Mouse (Mus musculus): ENCODE data around the gene Prpsap1. TPM values are rescaled to one million over a fixed set of nuclear protein-coding genes. Genes with fewer than 3 reads are reported as not detected.

Prpsap1 gene
- polyA plus RNA-seq, 1 experiment from 2014 or later: 177 TPM

Other genes starting within 250 kb of the Prpsap1 start
- gene Srp68, start 220.0 kb downstream of the Prpsap1 start, polyA plus RNA-seq (2015; fragmentation: Nextera tagmentation; extraction: Ambion mirVana): 64.0 and 64.4 TPM in 2 replicates
- 1.1 and 1.2 TPM in 2 replicates for gene Galr2, start 213.3 kb downstream of the Prpsap1 start, polyA plus RNA-seq (2015; fragmentation: Nextera tagmentation; extraction: Ambion mirVana)
- gene Exoc7, start 187.0 kb downstream of the Prpsap1 start, polyA plus RNA-seq (2015; fragmentation: Nextera tagmentation; extraction: Ambion mirVana): 81.5 and 88.7 TPM in 2 replicates
- gene Foxj1, start 158.8 kb downstream of the Prpsap1 start, polyA plus RNA-seq (2015; fragmentation: Nextera tagmentation; extraction: Ambion mirVana): 7.8 and 8.1 TPM in 2 replicates
- 64.8 and 72.0 TPM in 2 replicates for gene Rnf157, start 81.2 kb downstream of the Prpsap1 start, polyA plus RNA-seq (2015; fragmentation: Nextera tagmentation; extraction: Ambion mirVana)
- 40.7 and 55.0 TPM in 2 replicates for gene Ubald2, start 60.1 kb downstream of the Prpsap1 start, polyA plus RNA-seq (2015; fragmentation: Nextera tagmentation; extraction: Ambion mirVana)
- not detected in 2 replicates for gene Qrich2, start 28.0 kb downstream of the Prpsap1 start, polyA plus RNA-seq (2015; fragmentation: Nextera tagmentation; extraction: Ambion mirVana)
- 3.7 and 6.1 TPM in 2 replicates for gene Sphk1, start 36.7 kb upstream of the Prpsap1 start, polyA plus RNA-seq (2015; fragmentation: Nextera tagmentation; extraction: Ambion mirVana)
- 20.1 and 24.6 TPM in 2 replicates for gene Ube2o, start 87.2 kb upstream of the Prpsap1 start, polyA plus RNA-seq (2015; fragmentation: Nextera tagmentation; extraction: Ambion mirVana)
- gene Aanat, start 92.2 kb upstream of the Prpsap1 start, polyA plus RNA-seq (2015; fragmentation: Nextera tagmentation; extraction: Ambion mirVana): 0.18 TPM in 1 of 2 replicates, not detected in the other
- gene Rhbdf2, start 132.8 kb upstream of the Prpsap1 start, polyA plus RNA-seq (2015; fragmentation: Nextera tagmentation; extraction: Ambion mirVana): 3.7 TPM in 2 replicates
- 1.9 and 2.3 TPM in 2 replicates for gene Prcd, start 159.3 kb upstream of the Prpsap1 start, polyA plus RNA-seq (2015; fragmentation: Nextera tagmentation; extraction: Ambion mirVana)
- 16.1 and 17.2 TPM in 2 replicates for gene Cygb, start 160.1 kb upstream of the Prpsap1 start, polyA plus RNA-seq (2015; fragmentation: Nextera tagmentation; extraction: Ambion mirVana)

Data from neural tube, embryonic 13.5 days (tissue).